Mouse (Mus musculus) stomach, postnatal 0 days (tissue): Measurements from ENCODE around the gene Lrrc8d.

ENCODE experiments used
- CTCF ChIP-seq: IDR thresholded peaks from 2 replicates; pipeline ENCODE4 v1.5.1; 2016; ENCODE audit warnings: antibody characterized with exemption, low read depth, mild to moderate bottlenecking, moderate library complexity
- EP300 ChIP-seq: optimal IDR thresholded peaks from 2 replicates; pipeline ENCODE3; 2016; ENCODE audit warnings: antibody characterized with exemption

DNA sequence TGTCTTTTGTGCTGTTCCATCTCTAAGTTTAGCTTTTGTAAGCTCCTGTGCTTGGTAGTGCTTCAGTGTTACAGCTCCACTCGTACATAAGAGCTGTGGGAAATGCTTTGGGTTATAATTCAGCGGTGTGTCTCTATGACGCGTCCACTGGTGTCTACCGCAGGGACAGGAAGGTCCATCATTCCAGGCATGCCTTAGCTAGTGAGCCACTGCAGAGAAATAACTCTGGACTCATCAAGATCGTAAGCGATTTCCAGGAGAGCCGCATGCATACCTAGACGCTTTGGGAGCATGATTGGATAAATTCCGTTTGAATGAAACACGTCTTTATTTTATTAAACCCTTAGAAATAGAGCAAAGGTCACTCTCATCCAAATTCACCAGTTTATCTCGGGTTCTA lies 106.2 kb downstream of the Lrrc8d start:
- TF ChIP-seq CTCF: no peak
- TF ChIP-seq EP300: no peak
